Mouse (Mus musculus): ENCODE data around the gene Lce1b. TPM values are rescaled to one million over a fixed set of nuclear protein-coding genes. Genes with fewer than 3 reads are reported as not detected.
"Not testable (repeated sequence)": the region's sequence is repeated elsewhere in the genome, so short reads cannot be mapped to it uniquely, and the experiment has no call there.

The Lce1b gene
- not detected for total RNA-seq (2021)

- DNase-seq: no peak
- intact Hi-C loops (cut with DNase I): no loop called here
Measured at GRCm38 (mm10) chr3:92656826-92657225, at the start of gene Lce1b. TSS of gene Lce1b (minus strand) at chr3:92656926.

GRCm38 (mm10) chr3:92694613-92695012 lies 37.9 kb upstream of the Lce1b start:
- intact Hi-C loops (cut with DNase I): no loop called here

GRCm38 (mm10) chr3:92691688-92692087 lies 35.0 kb upstream of the Lce1b start:
- intact Hi-C loops (cut with DNase I): no loop called here
- no peak for DNase-seq

More at GRCm38 (mm10) chr3:92694613-92695012, 37.9 kb upstream of the Lce1b start:
- DNase-seq: no peak

- DNase-seq: peak; percentile 7 to 13
- intact Hi-C loops (cut with DNase I): not testable (repeated sequence)
Measured at GRCm38 (mm10) chr3:92689154-92689553, 32.4 kb upstream of the Lce1b start.

- intact Hi-C loops (cut with DNase I): no loop called here
- no peak for DNase-seq
Measured at GRCm38 (mm10) chr3:92687110-92687509, 30.4 kb upstream of the Lce1b start, which contains the start of gene Lce1d. TSS of gene Lce1d (minus strand) at chr3:92687210.

- no peak for DNase-seq
- intact Hi-C loops (cut with DNase I): no loop called here
Measured at GRCm38 (mm10) chr3:92678947-92679346, 22.2 kb upstream of the Lce1b start, which contains the start of gene Lce1c. TSS of gene Lce1c (plus strand) at chr3:92679247.

GRCm38 (mm10) chr3:92670215-92670614 lies 13.5 kb upstream of the Lce1b start, which contains the start of gene Lce1a2:
TSS of gene Lce1a2 (minus strand) at chr3:92670315.
- intact Hi-C loops (cut with DNase I): no loop called here
- DNase-seq: no peak

- DNase-seq: no peak
- intact Hi-C loops (cut with DNase I): no loop called here
Measured at GRCm38 (mm10) chr3:92648207-92648606, 8.5 kb downstream of the Lce1b start, which contains the start of gene Lce1a1. TSS of gene Lce1a1 (minus strand) at chr3:92648307.

GRCm38 (mm10) chr3:92639854-92640253 lies 16.9 kb downstream of the Lce1b start:
- intact Hi-C loops (cut with DNase I): no loop called here
- no peak for DNase-seq

GRCm38 (mm10) chr3:92638653-92638991 lies 18.1 kb downstream of the Lce1b start:
- no peak for DNase-seq
- intact Hi-C loops (cut with DNase I): no loop called here

GRCm38 (mm10) chr3:92637745-92638652 lies 18.7 kb downstream of the Lce1b start:
- intact Hi-C loops (cut with DNase I): no loop called here
- DNase-seq: no peak

- DNase-seq: no peak
- intact Hi-C loops (cut with DNase I): no loop called here
Measured at GRCm38 (mm10) chr3:92621560-92621959, 35.2 kb downstream of the Lce1b start, which contains the start of gene Lce6a. TSS of gene Lce6a (minus strand) at chr3:92621660.

GRCm38 (mm10) chr3:92609804-92610203 lies 46.9 kb downstream of the Lce1b start:
- no peak for DNase-seq
- intact Hi-C loops (cut with DNase I): no loop called here

- DNase-seq: no peak
- intact Hi-C loops (cut with DNase I): no loop called here
Measured at GRCm38 (mm10) chr3:92607392-92607791, 49.3 kb downstream of the Lce1b start, which contains the start of gene 2210017I01Rik. TSS of gene 2210017I01Rik (minus strand) at chr3:92607492.

Other genes with a start within 250 kb of the Lce1b start
- not detected for gene Sprr2i, start 248.9 kb downstream of the Lce1b start, total RNA-seq (2021)
- gene Sprr2j-ps, start 238.8 kb downstream of the Lce1b start, total RNA-seq (2021): not detected
- 1 to 10 TPM; 3.9 to 5.2 TPM for gene Gm9774, start 227.5 kb downstream of the Lce1b start, total RNA-seq (2021)
- not detected for gene Sprr2k, start 224.3 kb downstream of the Lce1b start, total RNA-seq (2021)
- gene Sprr1b, start 218.1 kb downstream of the Lce1b start, total RNA-seq (2021): not detected
- gene Sprr3, start 198.2 kb downstream of the Lce1b start, total RNA-seq (2021): not detected
- not detected for gene Sprr1a, start 171.0 kb downstream of the Lce1b start, total RNA-seq (2021)
- not detected for gene Sprr4, start 156.4 kb downstream of the Lce1b start, total RNA-seq (2021)
- gene 2310046K23Rik, start 122.4 kb downstream of the Lce1b start, total RNA-seq (2021): not detected
- not detected for gene Ivl, start 83.2 kb downstream of the Lce1b start, total RNA-seq (2021)
- gene Smcp, start 67.9 kb downstream of the Lce1b start, total RNA-seq (2021): not detected
- gene 2210017I01Rik, start 49.4 kb downstream of the Lce1b start, total RNA-seq (2021): not detected
- not detected for gene Lce6a, start 35.3 kb downstream of the Lce1b start, total RNA-seq (2021)
- not detected for gene Lce1a1, start 8.6 kb downstream of the Lce1b start, total RNA-seq (2021)
- not detected for gene Lce1a2, start 13.4 kb upstream of the Lce1b start, total RNA-seq (2021)
- not detected for gene Lce1c, start 22.3 kb upstream of the Lce1b start, total RNA-seq (2021)
- not detected for gene Lce1d, start 30.3 kb upstream of the Lce1b start, total RNA-seq (2021)
- gene Lce1e, start 52.1 kb upstream of the Lce1b start, total RNA-seq (2021): not detected
- gene Lce1f, start 63.4 kb upstream of the Lce1b start, total RNA-seq (2021): not detected
- not detected for gene Gm38119, start 82.2 kb upstream of the Lce1b start, total RNA-seq (2021)
- not detected for gene Lce1g, start 95.4 kb upstream of the Lce1b start, total RNA-seq (2021)
- gene Lce1h, start 108.1 kb upstream of the Lce1b start, total RNA-seq (2021): not detected
- not detected for gene Lce1i, start 122.0 kb upstream of the Lce1b start, total RNA-seq (2021)
- gene Lce1j, start 133.6 kb upstream of the Lce1b start, total RNA-seq (2021): not detected
- gene Lce1k, start 151.0 kb upstream of the Lce1b start, total RNA-seq (2021): not detected
- not detected for gene Kprp, start 170.3 kb upstream of the Lce1b start, total RNA-seq (2021)
- not detected for gene Lce1l, start 194.4 kb upstream of the Lce1b start, total RNA-seq (2021)
- not detected for gene 2310050C09Rik, start 213.3 kb upstream of the Lce1b start, total RNA-seq (2021)